Mouse (Mus musculus) testis, adult 2 months (tissue): ENCODE measurements around the gene Sort1.

ENCODE experiments used
- CTCF ChIP-seq: fragments of 200-500 bp; IDR thresholded peaks from 2 replicates; pipeline ENCODE4 v1.5.1; 2012; ENCODE audit warnings: low read depth, mild to moderate bottlenecking, inconsistent platforms, low read length, moderate library complexity; ENCODE audit not compliant: control insufficient read depth, insufficient read depth, insufficient replicate concordance
- POLR2A ChIP-seq: fragments of 200-500 bp; IDR thresholded peaks from 2 replicates; pipeline ENCODE4 v1.6.1; 2012; ENCODE audit warnings: low read depth, mild to moderate bottlenecking, inconsistent platforms, low read length, moderate library complexity; ENCODE audit not compliant: control insufficient read depth

DNA sequence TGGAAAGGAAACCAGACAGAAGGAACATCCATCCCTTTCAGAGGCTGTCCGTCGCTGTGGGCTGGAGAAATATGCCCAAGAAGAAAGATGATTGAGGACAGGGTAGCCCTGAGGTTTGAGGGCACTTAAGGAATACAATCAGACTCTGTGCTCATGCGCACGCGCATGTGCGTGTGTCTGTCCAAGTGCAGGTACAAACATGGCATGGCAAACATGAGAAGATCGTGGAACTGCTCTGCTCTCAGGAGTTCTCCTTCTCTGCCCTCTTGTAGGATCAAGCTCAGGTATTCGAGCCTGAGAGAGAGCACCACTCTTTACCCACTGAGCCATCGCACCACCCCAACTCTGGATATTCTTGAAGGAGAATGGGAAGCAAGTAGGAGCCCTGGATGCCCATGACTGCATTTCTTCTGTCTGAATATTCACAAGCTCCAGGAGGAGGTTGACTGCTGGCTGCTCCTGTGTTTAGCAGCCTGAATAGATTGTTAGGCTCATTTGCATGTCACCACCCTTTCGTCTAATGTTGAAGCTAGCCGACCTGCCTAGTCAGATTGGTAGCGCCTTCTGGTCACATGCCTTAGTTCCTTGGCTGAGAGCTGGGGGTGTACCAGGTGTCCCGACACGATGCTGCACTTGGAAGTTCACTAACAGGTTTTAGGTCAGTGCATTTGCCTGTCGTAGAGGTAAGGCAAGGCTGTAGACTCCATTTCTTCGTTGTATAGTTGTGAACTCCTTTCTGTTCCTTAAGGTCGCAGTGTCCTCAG, 7.3 kb downstream of the Sort1 start:
- TF ChIP-seq CTCF (no peak), POLR2A (no peak)
